Mouse (Mus musculus): ENCODE measurements around the gene Pitpnm2.

DNA sequence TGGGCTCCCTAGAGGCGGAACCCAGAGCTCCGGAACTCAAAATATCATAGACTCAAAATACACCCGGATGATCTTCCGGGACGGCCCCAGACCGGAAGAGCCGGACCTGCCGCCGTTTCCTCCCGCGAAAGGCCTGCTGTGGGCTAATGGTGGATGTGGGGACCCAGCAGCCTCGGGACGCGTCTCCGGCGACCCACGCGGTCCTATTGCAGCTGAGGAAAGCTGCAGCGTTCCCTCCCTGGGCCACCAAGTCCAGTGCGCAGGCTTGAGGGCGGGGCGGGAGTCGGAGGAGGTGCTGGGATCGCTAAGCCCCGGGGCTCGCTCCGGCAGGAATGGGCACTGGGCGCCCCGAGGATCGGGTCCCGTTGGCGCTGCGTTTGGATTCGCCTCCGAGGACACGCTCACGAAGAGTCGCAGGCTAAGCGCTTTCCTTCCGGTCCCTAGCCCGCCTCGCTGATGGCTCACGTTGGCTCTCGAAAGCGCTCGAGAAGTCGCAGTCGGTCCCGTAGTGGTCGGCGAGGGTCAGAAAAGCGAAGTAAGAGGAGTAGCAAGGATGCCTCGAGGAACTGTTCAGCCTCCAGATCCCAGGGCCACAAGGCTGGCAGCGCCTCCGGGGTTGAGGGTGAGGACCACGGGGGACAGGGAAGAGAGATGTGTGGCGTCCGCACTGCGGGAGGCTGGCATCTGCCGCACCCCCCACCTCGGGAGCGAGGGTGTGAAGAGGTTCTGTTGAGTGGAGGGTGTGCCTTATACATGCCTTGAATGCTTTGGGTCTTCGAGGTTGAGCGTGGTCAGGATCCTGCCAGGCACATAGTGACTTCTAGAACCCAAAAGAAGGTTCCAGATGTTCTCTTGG is 133.3 kb downstream of the Pitpnm2 start, which contains the start of gene Arl6ip4:
- TF ChIP-seq CTCF (IDR thresholded peaks at IDR 0.05; ENCODE audit: low read depth, low read length) (no peak), POLR2A (IDR thresholded peaks at IDR 0.05; ENCODE audit: borderline replicate concordance, low read depth, low read length) (no peak)
